Mouse (Mus musculus): Measurements from ENCODE around the gene Fam126b. TPM values are rescaled to one million over a fixed set of nuclear protein-coding genes. Genes with fewer than 3 reads are reported as not detected.
"Not testable (repeated sequence)": the region's sequence is repeated elsewhere in the genome, so short reads cannot be mapped to it uniquely, and the experiment has no call there.

Fam126b gene
- 1.7 TPM in 1 of 2 replicates, not detected in the other for polyA plus RNA-seq (2012; ENCODE audit: insufficient read depth, low replicate concordance)

GRCm38 (mm10) chr1:58586171-58586997 lies at the start of gene Fam126b, which contains the start of gene Ndufb3:
Fam126b (minus strand) TSS chr1:58586323.
Ndufb3 (plus strand) TSS chr1:58586384.
- H3K9me3 ChIP-seq, result no peaks in the 10 kb centered on the region
- TF ChIP-seq FLI1 (IDR thresholded peaks at IDR 0.05; ENCODE audit: low read length) (no peak), GATA1 (IDR thresholded peaks at IDR 0.05; ENCODE audit: borderline replicate concordance, low read length) (no peak)
- H3K36me3 ChIP-seq (replicated peaks; ENCODE audit: low read length), result peaks cover 9% of the 10 kb centered on the region
- peaks cover 25% of the 10 kb centered on the region for H3K4me1 ChIP-seq
- H3K27me3 ChIP-seq (replicated peaks), result no peaks in the 10 kb centered on the region
- peak within 1 kb of the TSS; percentile 99 for H3K4me3 ChIP-seq (replicated peaks)

- not testable (repeated sequence) for H3K4me3 ChIP-seq (replicated peaks); H3K9me3 ChIP-seq; H3K4me1 ChIP-seq; H3K27me3 ChIP-seq (replicated peaks); H3K36me3 ChIP-seq (replicated peaks; ENCODE audit: low read length)
Observed at GRCm38 (mm10) chr1:58628847-58629246, 42.7 kb upstream of the Fam126b start.

GRCm38 (mm10) chr1:58621996-58622748 lies 36.0 kb upstream of the Fam126b start:
- Histone ChIP-seq H3K4me1 (peaks cover 14% of the 10 kb centered on the region), H3K36me3 (replicated peaks; ENCODE audit: low read length) (no peaks in the 10 kb centered on the region), H3K27me3 (replicated peaks) (peaks cover 3% of the 10 kb centered on the region), H3K9me3 (peaks cover 4% of the 10 kb centered on the region; the same call in 1 of the 2 replicates), H3K4me3 (replicated peaks) (no peak overlapping the region)
- TF ChIP-seq GATA1 (IDR thresholded peaks at IDR 0.05; ENCODE audit: borderline replicate concordance, low read length) (no peak), FLI1 (IDR thresholded peaks at IDR 0.05; ENCODE audit: low read length) (no peak)

GRCm38 (mm10) chr1:58621251-58621650 lies 35.1 kb upstream of the Fam126b start:
- TF ChIP-seq GATA1 (IDR thresholded peaks at IDR 0.05; ENCODE audit: borderline replicate concordance, low read length) (no peak), FLI1 (IDR thresholded peaks at IDR 0.05; ENCODE audit: low read length) (no peak)
- Histone ChIP-seq H3K9me3 (peaks cover 4% of the 10 kb centered on the region; the same call in 1 of the 2 replicates), H3K27me3 (replicated peaks) (peaks cover 3% of the 10 kb centered on the region)

GRCm38 (mm10) chr1:58618766-58619165 lies 32.6 kb upstream of the Fam126b start:
- Histone ChIP-seq H3K4me3 (replicated peaks) (no peak overlapping the region), H3K27me3 (replicated peaks) (no peaks in the 10 kb centered on the region), H3K9me3 (peaks cover 4% of the 10 kb centered on the region; the same call in 1 of the 2 replicates), H3K36me3 (replicated peaks; ENCODE audit: low read length) (no peaks in the 10 kb centered on the region), H3K4me1 (peaks cover 30% of the 10 kb centered on the region)
- TF ChIP-seq GATA1 (IDR thresholded peaks at IDR 0.05; ENCODE audit: borderline replicate concordance, low read length) (no peak), FLI1 (IDR thresholded peaks at IDR 0.05; ENCODE audit: low read length) (no peak)

More at GRCm38 (mm10) chr1:58621251-58621650, 35.1 kb upstream of the Fam126b start:
- Histone ChIP-seq H3K36me3 (replicated peaks; ENCODE audit: low read length) (no peaks in the 10 kb centered on the region), H3K4me1 (peaks cover 20% of the 10 kb centered on the region), H3K4me3 (replicated peaks) (no peak overlapping the region)

- Histone ChIP-seq H3K9me3 (peaks cover 4% of the 10 kb centered on the region; the same call in 1 of the 2 replicates), H3K36me3 (replicated peaks; ENCODE audit: low read length) (no peaks in the 10 kb centered on the region), H3K27me3 (replicated peaks) (no peaks in the 10 kb centered on the region), H3K4me3 (replicated peaks) (peak overlapping the region; percentile 69), H3K4me1 (peaks cover 30% of the 10 kb centered on the region)
- TF ChIP-seq FLI1 (IDR thresholded peaks at IDR 0.05; ENCODE audit: low read length), result no peak
- TF ChIP-seq GATA1 (IDR thresholded peaks at IDR 0.05; ENCODE audit: borderline replicate concordance, low read length), result no peak
Observed at GRCm38 (mm10) chr1:58617978-58618668, 32.0 kb upstream of the Fam126b start.

GRCm38 (mm10) chr1:58617076-58617475 lies 31.0 kb upstream of the Fam126b start:
- no peaks in the 10 kb centered on the region for H3K36me3 ChIP-seq (replicated peaks; ENCODE audit: low read length)
- H3K27me3 ChIP-seq (replicated peaks), result no peaks in the 10 kb centered on the region
- peaks cover 4% of the 10 kb centered on the region; the same call in 1 of the 2 replicates for H3K9me3 ChIP-seq
- no peak overlapping the region for H3K4me3 ChIP-seq (replicated peaks)
- TF ChIP-seq GATA1 (IDR thresholded peaks at IDR 0.05; ENCODE audit: borderline replicate concordance, low read length), result no peak
- no peak for TF ChIP-seq FLI1 (IDR thresholded peaks at IDR 0.05; ENCODE audit: low read length)
- peaks cover 30% of the 10 kb centered on the region for H3K4me1 ChIP-seq

GRCm38 (mm10) chr1:58616176-58616575 lies 30.1 kb upstream of the Fam126b start:
- Histone ChIP-seq H3K27me3 (replicated peaks) (no peaks in the 10 kb centered on the region), H3K4me1 (peaks cover 30% of the 10 kb centered on the region), H3K9me3 (peaks cover 4% of the 10 kb centered on the region; the same call in 1 of the 2 replicates), H3K36me3 (replicated peaks; ENCODE audit: low read length) (no peaks in the 10 kb centered on the region), H3K4me3 (replicated peaks) (no peak overlapping the region)
- TF ChIP-seq FLI1 (IDR thresholded peaks at IDR 0.05; ENCODE audit: low read length) (no peak), GATA1 (IDR thresholded peaks at IDR 0.05; ENCODE audit: borderline replicate concordance, low read length) (no peak)

GRCm38 (mm10) chr1:58615146-58615545 lies 29.0 kb upstream of the Fam126b start:
- TF ChIP-seq FLI1 (IDR thresholded peaks at IDR 0.05; ENCODE audit: low read length), result no peak
- TF ChIP-seq GATA1 (IDR thresholded peaks at IDR 0.05; ENCODE audit: borderline replicate concordance, low read length), result no peak
- no peak overlapping the region for H3K4me3 ChIP-seq (replicated peaks)
- peaks cover 30% of the 10 kb centered on the region for H3K4me1 ChIP-seq

More at GRCm38 (mm10) chr1:58615146-58615545, 29.0 kb upstream of the Fam126b start:
- Histone ChIP-seq H3K27me3 (replicated peaks) (no peaks in the 10 kb centered on the region), H3K36me3 (replicated peaks; ENCODE audit: low read length) (no peaks in the 10 kb centered on the region), H3K9me3 (peaks cover 4% of the 10 kb centered on the region; the same call in 1 of the 2 replicates)

All from megakaryocyte, embryonic 14.5 days (primary cell).